Mouse (Mus musculus) gastrocnemius, postnatal 4 days (tissue): ENCODE measurements at regions not wholly inside any gene's neighbourhood (a gene's known extent, or its start where the extent isn't known, plus 50 kb on each side); places are given as distances from the start of the nearest gene placed in this dataset.

ENCODE experiments used
- DNase-seq, 2 experiments: peaks; one replicate each; pipeline ENCODE4 v3.0.0; 2021 to 2022; ENCODE audit warnings: low spot score in 2 of 2, mixed read lengths in 2 of 2

DNA sequence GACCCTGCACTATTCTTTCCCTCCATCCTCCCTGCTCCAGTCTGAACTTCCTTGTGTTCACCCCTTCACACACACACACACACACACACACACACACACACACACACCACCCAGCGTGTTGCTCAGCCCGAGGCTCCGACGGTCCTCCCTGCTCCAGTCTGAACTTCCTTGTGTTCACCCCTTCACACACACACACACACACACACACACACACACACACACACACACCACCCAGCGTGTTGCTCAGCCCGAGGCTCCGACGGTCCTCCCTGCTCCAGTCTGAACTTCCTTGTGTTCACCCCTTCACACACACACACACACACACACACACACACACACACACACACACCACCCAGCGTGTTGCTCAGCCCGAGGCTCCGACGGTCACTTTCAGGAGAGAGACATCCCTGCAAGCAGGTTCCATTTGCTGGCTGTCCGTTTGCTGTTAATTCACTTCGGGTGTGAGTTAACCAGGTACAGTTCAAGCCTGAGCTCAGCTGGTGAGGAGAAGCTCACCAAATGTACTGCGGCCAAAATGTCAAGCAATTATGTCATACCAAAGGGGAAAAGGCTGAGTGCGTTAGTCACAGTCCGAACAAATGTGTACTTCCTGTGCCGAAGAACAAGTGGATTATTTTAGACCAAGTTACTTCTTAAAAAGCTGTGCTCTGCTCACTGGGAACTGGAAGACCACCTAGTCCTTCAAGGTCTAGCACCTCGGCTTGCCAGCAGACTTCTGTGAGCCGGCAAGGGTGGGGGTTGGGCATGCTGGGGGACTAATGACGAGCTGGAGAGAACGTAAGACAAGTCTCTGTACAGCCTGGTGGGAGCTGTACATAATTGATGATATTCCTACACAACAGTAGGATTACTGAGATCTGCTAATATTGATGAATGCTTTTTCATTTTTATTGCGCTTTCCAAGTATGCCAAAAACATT is 52.0 kb upstream of the Wwc2 start:
- DNase-seq = peak in 1 of 2 experiments; percentile 10

DNA sequence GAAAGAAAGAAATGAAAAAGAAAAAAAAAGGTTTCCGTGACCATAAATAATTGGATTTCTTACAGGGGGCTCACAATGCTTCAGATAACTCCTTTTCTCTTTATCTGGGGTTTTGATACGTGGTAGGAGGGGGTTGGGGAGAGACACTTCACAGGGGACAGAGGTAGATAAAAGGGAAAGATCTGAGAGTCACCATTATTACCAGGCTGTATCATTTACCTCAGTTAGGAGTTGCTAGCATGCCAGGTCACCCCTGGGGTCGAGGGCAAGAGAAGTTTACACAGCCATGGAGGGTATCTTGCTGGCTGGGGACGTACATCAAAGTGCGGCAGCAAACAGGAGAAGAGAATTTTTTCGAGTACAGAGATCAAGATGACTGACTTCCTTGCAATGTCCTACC is 51.5 kb upstream of the Dctd start:
- no peak for DNase-seq
